Comparison of ENCODE assay signal across 8 mouse cellular contexts in genomic region chr16:96200702-96201028, GRCm38 (mm10). TPM values are rescaled to one million over a fixed set of nuclear protein-coding genes. Genes with fewer than 3 reads are reported as not detected.
A peak's percentile ranks its signal among the peaks of the same experiment; 100 is the strongest.
DNase-seq lines count a peak whose midpoint lies in the region; ATAC-seq and TF ChIP-seq lines count a peak whose summit lies in the region.

No protein-coding gene starts in this region.

- no peak for TF ChIP-seq EP300 in heart, postnatal 0 days (IDR thresholded peaks at IDR 0.05; ENCODE audit: low read depth)

- peak overlapping the region; percentile 96 for H3K27ac ChIP-seq in heart, postnatal 0 days (ENCODE audit: low read depth)
- no peak overlapping the region for H3K27ac ChIP-seq in liver, embryonic 16.5 days (ENCODE audit: low read length)

- 15% methylated on average over 9 of the region's 9 CpGs for WGBS in heart, postnatal 0 days
- WGBS in liver, embryonic 16.5 days (ENCODE audit: insufficient replicate concordance): 46% methylated on average over 9 of the region's 9 CpGs

- peaks cover 16% of the 10 kb centered on the region for H3K4me1 ChIP-seq in E14TG2a.4 (replicated peaks; ENCODE audit: low read depth, low read length)
- peaks cover 6% of the 10 kb centered on the region for H3K4me1 ChIP-seq in heart, postnatal 0 days (ENCODE audit: control insufficient read depth, insufficient read depth)
- H3K4me1 ChIP-seq in liver, embryonic 16.5 days (ENCODE audit: control insufficient read depth, low read depth, low read length): no peaks in the 10 kb centered on the region; the same call in 1 of the 2 replicates

- peak; percentile 91 for DNase-seq in heart, adult 11 months
- DNase-seq in heart, postnatal 10 days: no peak
- no peak for DNase-seq in heart, postnatal 0 days (ENCODE audit: low spot score)
- no peak for DNase-seq in frontal cortex, postnatal 14 days (ENCODE audit: low spot score in 2 of 2)
- no peak for DNase-seq in cerebellum, adult 9-10 months
- DNase-seq in left cerebral cortex, postnatal 36 days (ENCODE audit: low spot score in 2 of 2): no peak

- H3K9ac ChIP-seq in heart, postnatal 0 days (replicated peaks; ENCODE audit: low read depth, low read length): peak overlapping the region; percentile 66
- no peak overlapping the region; the same call in 1 of the 2 replicates for H3K9ac ChIP-seq in liver, embryonic 16.5 days (ENCODE audit: low read depth, low read length)

- no peaks in the 10 kb centered on the region for H3K36me3 ChIP-seq in E14TG2a.4 (ENCODE audit: insufficient read depth, low read length)
- H3K36me3 ChIP-seq in heart, postnatal 0 days (replicated peaks; ENCODE audit: control insufficient read depth, insufficient read depth, low read length): no peaks in the 10 kb centered on the region
- no peaks in the 10 kb centered on the region for H3K36me3 ChIP-seq in liver, embryonic 16.5 days (ENCODE audit: control insufficient read depth, insufficient read depth)

- peaks cover 1% of the 10 kb centered on the region; the same call in 1 of the 2 replicates for H3K9me3 ChIP-seq in E14TG2a.4 (ENCODE audit: low read length)
- H3K9me3 ChIP-seq in heart, postnatal 0 days (replicated peaks; ENCODE audit: control insufficient read depth, low read length): no peaks in the 10 kb centered on the region
- H3K9me3 ChIP-seq in liver, embryonic 16.5 days (replicated peaks; ENCODE audit: control insufficient read depth, low read length): no peaks in the 10 kb centered on the region

- no peak for TF ChIP-seq CTCF in E14TG2a.4 (conservative IDR thresholded peaks at IDR 0.05; ENCODE audit: low read length)
- TF ChIP-seq CTCF in heart, postnatal 0 days (IDR thresholded peaks at IDR 0.05; ENCODE audit: low read depth): no peak

- ATAC-seq in heart, postnatal 0 days (ENCODE audit: insufficient read depth, low read depth): no peak; the same call in 1 of the 2 replicates
- no peak for ATAC-seq in liver, embryonic 16.5 days (ENCODE audit: low read depth)

- peaks cover 14% of the 10 kb centered on the region for H3K27me3 ChIP-seq in E14TG2a.4 (ENCODE audit: insufficient read depth, low read length)
- no peaks in the 10 kb centered on the region for H3K27me3 ChIP-seq in heart, postnatal 0 days (ENCODE audit: control insufficient read depth, insufficient read depth, low read length)
- H3K27me3 ChIP-seq in liver, embryonic 16.5 days (ENCODE audit: control insufficient read depth, insufficient read depth, low read depth, low read length): no peaks in the 10 kb centered on the region

- H3K4me2 ChIP-seq in heart, postnatal 0 days (ENCODE audit: low read depth, low read length): peak overlapping the region; percentile 62
- H3K4me2 ChIP-seq in liver, embryonic 16.5 days (ENCODE audit: low read depth, low read length): peak overlapping the region; percentile 41

- peak overlapping the region; percentile 73 for H3K4me3 ChIP-seq in E14TG2a.4 (replicated peaks; ENCODE audit: low read length)
- peak overlapping the region; percentile 49 for H3K4me3 ChIP-seq in heart, postnatal 0 days (ENCODE audit: low read depth, low read length)
- H3K4me3 ChIP-seq in liver, embryonic 16.5 days (ENCODE audit: low read depth, low read length): peak overlapping the region; percentile 20; the same call in 1 of the 2 replicates

- intact Hi-C loops in heart, postnatal 10 days (cut with DNase I): loop anchor here (2.0 kb wide), 1 partner anchor 42 kb away; no protein-coding TSS in a partner anchor
- intact Hi-C loops in left cerebral cortex, postnatal 36 days (cut with DNase I): no loop called here

RNA-seq across cellular contexts. Expression of gene Sh3bgr, which starts 0.4 kb away (rescaled TPM):
- total RNA-seq in heart, postnatal 10 days (2021): 100 to 1,000 TPM; 593 to 606 TPM
- 227 and 290 TPM in 2 replicates for total RNA-seq in heart, postnatal 0 days (2014; rRNA removed; ENCODE audit: low replicate concordance)
- polyA plus RNA-seq in heart, postnatal 0 days (2015; fragmentation: Nextera tagmentation; extraction: Ambion mirVana): 597 and 622 TPM in 2 replicates
- 0.64 and 1.3 TPM in 2 replicates for polyA plus RNA-seq in liver, embryonic 16.5 days (2015; fragmentation: Nextera tagmentation; extraction: Ambion mirVana)
- total RNA-seq in left cerebral cortex, postnatal 36 days (2021): 1 to 10 TPM; 1.2 to 2.7 TPM

RNA-seq across cellular contexts. Expression of gene Lca5l, which starts 8.6 kb away (rescaled TPM):
- 1 to 10 TPM; 1.3 to 1.4 TPM for total RNA-seq in heart, postnatal 10 days (2021)
- 1.5 and 3.4 TPM in 2 replicates for total RNA-seq in heart, postnatal 0 days (2014; rRNA removed; ENCODE audit: low replicate concordance)
- 2.3 TPM in 2 replicates for polyA plus RNA-seq in heart, postnatal 0 days (2015; fragmentation: Nextera tagmentation; extraction: Ambion mirVana)
- 0.02 and 0.05 TPM in 2 replicates for polyA plus RNA-seq in liver, embryonic 16.5 days (2015; fragmentation: Nextera tagmentation; extraction: Ambion mirVana)
- total RNA-seq in left cerebral cortex, postnatal 36 days (2021): 1 to 10 TPM; 1.2 to 2.4 TPM

RNA-seq across cellular contexts. Expression of gene B3galt5, which starts 34.9 kb away (rescaled TPM):
- not detected for total RNA-seq in heart, postnatal 10 days (2021)
- 0.08 TPM in 1 of 2 replicates, not detected in the other for total RNA-seq in heart, postnatal 0 days (2014; rRNA removed; ENCODE audit: low replicate concordance)
- polyA plus RNA-seq in heart, postnatal 0 days (2015; fragmentation: Nextera tagmentation; extraction: Ambion mirVana): not detected in 2 replicates
- 0.02 and 0.05 TPM in 2 replicates for polyA plus RNA-seq in liver, embryonic 16.5 days (2015; fragmentation: Nextera tagmentation; extraction: Ambion mirVana)
- 10 to 100 TPM; 19.5 to 19.9 TPM for total RNA-seq in left cerebral cortex, postnatal 36 days (2021)

RNA-seq across cellular contexts. Expression of gene Wrb, which starts 55.5 kb away (rescaled TPM):
- total RNA-seq in heart, postnatal 10 days (2021): 10 to 100 TPM; 12.8 to 18.2 TPM
- 38.3 and 54.7 TPM in 2 replicates for total RNA-seq in heart, postnatal 0 days (2014; rRNA removed; ENCODE audit: low replicate concordance)
- 28.4 and 28.9 TPM in 2 replicates for polyA plus RNA-seq in heart, postnatal 0 days (2015; fragmentation: Nextera tagmentation; extraction: Ambion mirVana)
- 9.0 TPM in 2 replicates for polyA plus RNA-seq in liver, embryonic 16.5 days (2015; fragmentation: Nextera tagmentation; extraction: Ambion mirVana)
- 10 to 100 TPM; 67.9 to 69.4 TPM for total RNA-seq in left cerebral cortex, postnatal 36 days (2021)

Comparison
In these comparisons a context has a peak if more than half of its experiments do, and no peak if none do; other contexts are left out.
1. H3K4me3 ChIP-seq: peak in every context shown above with its lines; median percentile 73 in E14TG2a.4; 49 in heart, postnatal 0 days; 20 in liver, embryonic 16.5 days.
2. RNA of gene Sh3bgr, which starts 0.4 kb away (total RNA-seq): 593 to 606 TPM in heart, postnatal 10 days and 227 to 290 TPM in heart, postnatal 0 days; 1.2 to 2.7 TPM in left cerebral cortex, postnatal 36 days; every median in the first group is over 10 times any median in the second.
3. RNA of gene B3galt5, which starts 34.9 kb away (total RNA-seq): 19.5 to 19.9 TPM in left cerebral cortex, postnatal 36 days; not detected in heart, postnatal 10 days and 0.08 TPM in heart, postnatal 0 days; every median in the first group is over 10 times any median in the second.